Mouse (Mus musculus) kidney, adult 2 months (tissue): ENCODE measurements around the gene Gclc. TPM values are rescaled to one million over a fixed set of nuclear protein-coding genes. Genes with fewer than 3 reads are reported as not detected.

Experiments
- DNase-seq: peaks from one replicate; pipeline ENCODE4 v3.0.0; 2021
- H3K27ac ChIP-seq: fragments of 200-500 bp; 2 replicates; pipeline ENCODE4 v1.5.1; 2012; ENCODE audit warnings: low read depth, low read length, control low read depth, inconsistent platforms; ENCODE audit not compliant: insufficient read depth
- H3K27me3 ChIP-seq: fragments of 200-500 bp; replicated peaks from 2 replicates; pipeline ENCODE4 v1.6.1; 2012; ENCODE audit warnings: mild to moderate bottlenecking, moderate library complexity, low read length, inconsistent platforms; ENCODE audit not compliant: control insufficient read depth, insufficient read depth
- H3K36me3 ChIP-seq: fragments of 200-500 bp; 2 replicates; pipeline ENCODE4 v1.6.1; 2012; ENCODE audit warnings: mild to moderate bottlenecking, moderate library complexity, low read length, inconsistent platforms; ENCODE audit not compliant: control insufficient read depth, insufficient read depth
- H3K4me1 ChIP-seq: fragments of 200-500 bp; 2 replicates; pipeline ENCODE4 v1.6.1; 2011; ENCODE audit warnings: low read length; ENCODE audit not compliant: control insufficient read depth, insufficient read depth
- H3K4me3 ChIP-seq: fragments of 200-500 bp; 2 replicates; pipeline ENCODE4 v1.5.1; 2011; ENCODE audit warnings: mild to moderate bottlenecking, low read depth, low read length, control low read depth; ENCODE audit not compliant: insufficient read depth
- CTCF ChIP-seq: fragments of 200-500 bp; conservative IDR thresholded peaks from 2 replicates; pipeline ENCODE4 v1.5.1; 2011; ENCODE audit warnings: low read depth, mild to moderate bottlenecking, control low read depth, low read length, moderate library complexity, mixed read lengths; ENCODE audit not compliant: insufficient read depth, insufficient read length
- POLR2A ChIP-seq: fragments of 200-500 bp; IDR thresholded peaks from one replicate; pipeline ENCODE4 v1.6.1; 2011; ENCODE audit warnings: low read depth, low read length, control low read depth
- WGBS: fragments of 180-500 bp; shearing (Covaris S2); methylation state at CpG from one replicate; pipeline ENCODE4 v1.1.7; 2018; 5-methylcytosine and 5-hydroxymethylcytosine counted together
- polyA plus RNA-seq: library from polyadenylated mRNA; depleted of rRNA; stranded (reverse); fragments of >200 nt; gene quantifications from 2 replicates; pipeline ENCODE4 v1.2.3, GENCODE M21; 2012

Gene Gclc
- polyA plus RNA-seq, 1 experiment: 88.7 TPM

DNA sequence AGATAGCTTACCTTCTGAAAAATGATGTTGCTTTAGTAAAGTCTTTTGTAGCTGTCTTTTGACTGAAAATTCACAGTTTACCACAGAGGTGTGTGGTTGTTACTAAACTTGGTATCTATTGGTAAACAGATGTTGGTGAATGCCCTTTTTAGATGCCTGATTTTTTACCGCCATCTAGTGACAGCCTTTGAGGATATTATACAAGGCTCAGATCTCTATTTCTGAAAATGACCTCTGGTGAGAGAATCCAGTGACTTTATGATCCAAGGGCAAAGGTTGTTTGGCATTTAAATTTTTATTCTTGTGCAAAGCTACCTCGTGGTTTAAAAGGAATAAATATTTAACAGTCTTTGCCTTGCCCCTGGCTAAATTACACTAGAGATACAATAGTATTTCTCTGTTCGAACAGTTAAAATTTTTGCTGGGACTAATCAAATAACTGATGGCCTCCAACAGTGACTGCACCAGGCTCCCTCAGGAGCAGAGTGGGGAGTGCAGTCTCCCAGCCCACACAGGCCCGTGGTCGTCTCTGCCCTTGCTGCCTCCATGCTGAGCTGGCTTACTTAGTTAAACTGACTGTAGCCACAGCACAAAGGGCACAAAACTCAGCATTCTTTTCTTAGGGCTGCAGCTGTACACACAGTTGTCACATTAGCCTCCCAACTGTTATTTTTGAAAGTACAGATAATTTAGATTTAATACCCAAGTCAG is 27.3 kb downstream of the Gclc start:
- 17% methylated on average over 5 of the region's 5 CpGs for WGBS
- peaks cover 36% of the 10 kb centered on the region for H3K4me1 ChIP-seq
- DNase-seq: peak; percentile 92
- TF ChIP-seq CTCF (0 out of 2 replicates have a peak, but pooled peaks have one; percentile 7), POLR2A (no peak)
- no peaks in the 10 kb centered on the region for H3K27me3 ChIP-seq
- H3K4me3 ChIP-seq: no peak overlapping the region
- H3K27ac ChIP-seq: peak overlapping the region; percentile 98
- H3K36me3 ChIP-seq: peaks cover 12% of the 10 kb centered on the region

DNA sequence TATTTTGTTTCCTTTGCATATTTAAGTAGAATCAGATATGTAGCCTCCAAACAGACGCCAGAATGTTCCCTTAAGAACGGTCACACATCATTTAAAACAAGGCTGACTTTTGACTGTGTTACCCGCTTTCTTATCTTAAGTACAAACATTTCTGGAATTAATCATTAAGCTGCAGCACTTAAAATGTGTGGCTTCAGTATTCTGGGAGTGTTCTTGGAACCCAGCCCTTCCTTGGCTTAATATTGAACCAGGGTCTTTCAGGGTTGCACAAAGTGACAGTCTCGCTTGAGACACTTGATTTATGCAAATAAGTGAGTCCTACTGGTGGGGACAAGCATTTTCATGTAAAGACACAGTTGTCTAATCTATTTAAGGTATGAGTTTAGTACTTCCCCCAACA is 27.9 kb downstream of the Gclc start:
- 18% methylated on average over 4 of the region's 4 CpGs for WGBS
- TF ChIP-seq CTCF (no peak), POLR2A (no peak)
- H3K27ac ChIP-seq: peak overlapping the region; percentile 98; the same call in 1 of the 2 replicates
- H3K4me1 ChIP-seq: peaks cover 36% of the 10 kb centered on the region
- H3K4me3 ChIP-seq: no peak overlapping the region
- H3K27me3 ChIP-seq: no peaks in the 10 kb centered on the region
- peaks cover 15% of the 10 kb centered on the region for H3K36me3 ChIP-seq
- peak; percentile 94 for DNase-seq

- Histone ChIP-seq H3K4me3 (no peak overlapping the region), H3K36me3 (peaks cover 21% of the 10 kb centered on the region), H3K27me3 (no peaks in the 10 kb centered on the region), H3K4me1 (peaks cover 31% of the 10 kb centered on the region), H3K27ac (peak overlapping the region; percentile 48)
- DNase-seq: peak; percentile 63
- TF ChIP-seq POLR2A: no peak
- no peak for TF ChIP-seq CTCF
- 31% methylated on average over 13 of the region's 13 CpGs for WGBS
These were observed 28.7 kb downstream of the Gclc start for GRCm38 (mm10) chr9:77783006-77783405.

- no peak for DNase-seq
- Histone ChIP-seq H3K4me3 (no peak overlapping the region), H3K27me3 (no peaks in the 10 kb centered on the region), H3K4me1 (peaks cover 21% of the 10 kb centered on the region), H3K27ac (no peak overlapping the region), H3K36me3 (peaks cover 22% of the 10 kb centered on the region)
- no peak for TF ChIP-seq POLR2A
- WGBS: 91% methylated on average over 8 of the region's 8 CpGs
These were observed 31.1 kb downstream of the Gclc start for GRCm38 (mm10) chr9:77785466-77785865.

DNA sequence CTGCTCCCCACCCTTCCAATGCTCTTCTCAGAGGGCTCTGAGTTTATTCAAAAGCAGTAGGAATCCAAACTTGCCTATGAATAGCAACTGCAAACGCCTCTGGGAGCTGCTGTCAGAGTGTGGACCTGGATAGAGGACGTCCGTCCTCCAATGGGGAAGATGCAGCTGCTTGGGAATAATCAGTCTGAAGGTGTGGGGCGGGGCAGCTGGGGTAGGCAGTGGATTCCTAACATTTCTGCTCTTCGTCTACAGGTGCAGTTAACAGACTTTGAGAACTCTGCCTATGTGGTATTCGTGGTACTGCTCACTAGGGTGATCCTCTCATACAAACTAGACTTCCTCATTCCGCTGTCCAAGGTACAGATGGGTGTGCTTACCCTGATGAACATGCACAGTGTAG is 33.6 kb downstream of the Gclc start:
- Histone ChIP-seq H3K36me3 (peaks cover 28% of the 10 kb centered on the region), H3K4me1 (peaks cover 9% of the 10 kb centered on the region), H3K27ac (no peak overlapping the region), H3K27me3 (no peaks in the 10 kb centered on the region), H3K4me3 (no peak overlapping the region)
- DNase-seq: no peak
- no peak for TF ChIP-seq CTCF
- TF ChIP-seq POLR2A: no peak
- 88% methylated on average over 7 of the region's 7 CpGs for WGBS

DNA sequence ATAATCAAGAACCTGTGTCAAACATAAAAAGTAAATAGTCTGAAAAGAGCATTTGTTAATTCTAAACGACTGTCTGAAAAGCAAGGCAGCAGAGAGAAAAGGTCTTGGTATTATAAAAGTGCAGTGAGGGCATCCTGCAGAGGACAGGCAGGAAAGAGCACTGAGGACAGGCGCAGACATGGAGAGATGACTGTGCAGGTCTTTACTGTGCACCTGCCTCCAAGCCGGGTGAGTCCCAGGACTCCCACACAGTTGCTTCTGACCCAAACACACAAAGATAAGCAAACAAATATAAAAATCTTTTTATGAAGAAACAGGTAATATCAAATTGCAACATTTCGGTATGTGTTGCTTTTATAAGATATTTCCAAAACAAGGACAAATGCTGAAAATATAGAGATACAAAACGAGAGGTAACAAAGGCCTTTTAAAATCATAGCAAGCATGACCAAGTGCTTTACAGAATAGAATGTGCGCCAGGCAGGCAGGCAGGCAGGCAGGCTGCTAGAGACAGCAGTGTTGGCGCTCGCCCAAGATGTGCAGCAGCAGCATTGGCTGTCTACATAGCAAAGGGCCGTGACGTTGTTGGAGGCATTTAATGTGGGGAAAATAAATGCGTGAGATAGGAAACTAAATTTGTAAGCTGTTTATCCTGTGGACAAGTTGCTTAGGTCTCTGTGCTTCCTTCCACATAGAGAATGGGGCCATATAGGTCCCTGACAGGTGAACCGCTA is 35.4 kb downstream of the Gclc start:
- DNase-seq: peak; percentile 26
- TF ChIP-seq POLR2A (no peak), CTCF (no peak)
- H3K27ac ChIP-seq: no peak overlapping the region
- no peaks in the 10 kb centered on the region for H3K4me1 ChIP-seq
- peaks cover 30% of the 10 kb centered on the region for H3K36me3 ChIP-seq
- H3K4me3 ChIP-seq: no peak overlapping the region
- H3K27me3 ChIP-seq: no peaks in the 10 kb centered on the region
- WGBS: 65% methylated on average over 12 of the region's 12 CpGs

DNA sequence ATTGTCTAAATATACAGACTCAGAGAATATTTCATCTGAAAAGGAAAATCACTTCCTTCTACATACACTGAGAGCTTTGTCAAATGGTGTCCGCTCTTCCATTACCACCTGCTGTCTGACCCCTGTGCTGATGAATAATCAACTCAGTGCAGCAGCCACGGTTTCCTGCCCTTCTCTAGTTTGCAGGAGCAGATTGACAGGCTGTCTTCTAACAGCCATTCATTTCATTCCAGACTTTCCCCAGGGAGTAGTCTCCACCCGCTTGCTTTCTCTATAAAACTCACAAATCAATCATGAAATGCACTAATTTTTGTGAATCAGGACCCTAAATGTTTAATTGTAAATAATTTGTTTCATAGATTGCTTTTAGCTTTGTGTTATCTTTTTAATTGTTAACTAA is 39.5 kb downstream of the Gclc start:
- no peaks in the 10 kb centered on the region for H3K27me3 ChIP-seq
- no peak overlapping the region for H3K27ac ChIP-seq
- DNase-seq: no peak
- H3K4me1 ChIP-seq: no peaks in the 10 kb centered on the region
- TF ChIP-seq CTCF (no peak), POLR2A (no peak)
- no peak overlapping the region for H3K4me3 ChIP-seq
- WGBS: 46% methylated on average over 3 of the region's 3 CpGs
- H3K36me3 ChIP-seq: peaks cover 8% of the 10 kb centered on the region
